Mouse (Mus musculus) CD4-positive helper T cell, adult 2 months (primary cell): ENCODE results near the gene Rpl7a.
"Not testable (repeated sequence)": the region's sequence is repeated elsewhere in the genome, so short reads cannot be mapped to it uniquely, and the experiment has no call there.

Source experiments
- DNase-seq: peaks from one replicate; pipeline ENCODE4 v3.0.0-alpha.2; 2012; ENCODE audit warnings: low read depth, missing footprints, low spot score

The Rpl7a gene

GRCm38 (mm10) chr2:26910124-26910993 lies at the start of gene Rpl7a, which contains the start of gene Med22:
Rpl7a (plus strand) TSS chr2:26910764.
Med22 (minus strand) TSS chr2:26910677.
- peak; percentile 99 for DNase-seq

GRCm38 (mm10) chr2:26862856-26863255 lies 47.7 kb upstream of the Rpl7a start:
- no peak for DNase-seq

- DNase-seq, result no peak
Observed at GRCm38 (mm10) chr2:26864879-26865278, 45.7 kb upstream of the Rpl7a start, which contains the start of gene Abo. Abo (minus strand) TSS chr2:26864979.

GRCm38 (mm10) chr2:26870666-26871065 lies 39.9 kb upstream of the Rpl7a start:
- DNase-seq, result no peak

GRCm38 (mm10) chr2:26878571-26878970 lies 32.0 kb upstream of the Rpl7a start:
- no peak for DNase-seq

- DNase-seq, result not testable (repeated sequence)
Observed at GRCm38 (mm10) chr2:26885541-26885940, 25.0 kb upstream of the Rpl7a start.

- DNase-seq, result not testable (repeated sequence)
Observed at GRCm38 (mm10) chr2:26886170-26886569, 24.4 kb upstream of the Rpl7a start.

GRCm38 (mm10) chr2:26895898-26896297 lies 14.7 kb upstream of the Rpl7a start:
- no peak for DNase-seq

- no peak for DNase-seq
Observed at GRCm38 (mm10) chr2:26900731-26901130, 9.8 kb upstream of the Rpl7a start.

- DNase-seq, result no peak
Observed at GRCm38 (mm10) chr2:26901834-26902400, 8.6 kb upstream of the Rpl7a start.

GRCm38 (mm10) chr2:26902467-26903220 lies 7.9 kb upstream of the Rpl7a start, which contains the start of gene Surf6:
Surf6 (minus strand) TSS chr2:26902879.
- peak; percentile 98 for DNase-seq

GRCm38 (mm10) chr2:26903311-26903710 lies 7.3 kb upstream of the Rpl7a start:
- DNase-seq, result no peak

- no peak for DNase-seq
Observed at GRCm38 (mm10) chr2:26905936-26906335, 4.6 kb upstream of the Rpl7a start.

- DNase-seq, result no peak
Observed at GRCm38 (mm10) chr2:26906431-26906830, 4.1 kb upstream of the Rpl7a start.

- peak; percentile 55 for DNase-seq
Observed at GRCm38 (mm10) chr2:26907109-26907508, 3.5 kb upstream of the Rpl7a start.

- DNase-seq, result peak; percentile 57
Observed at GRCm38 (mm10) chr2:26908710-26909386, 1.7 kb upstream of the Rpl7a start.

- no peak for DNase-seq
Observed at GRCm38 (mm10) chr2:26909387-26909784, 1.2 kb upstream of the Rpl7a start.

GRCm38 (mm10) chr2:26910994-26911765 lies 616 bp downstream of the Rpl7a start:
- DNase-seq, result no peak

- no peak for DNase-seq
Observed at GRCm38 (mm10) chr2:26912253-26912770, 1.7 kb downstream of the Rpl7a start.

- no peak for DNase-seq
Observed at GRCm38 (mm10) chr2:26913416-26914147, 3.0 kb downstream of the Rpl7a start.
